Mouse (Mus musculus) intestine, embryonic 16.5 days (tissue): ENCODE results near the gene Ckap5. TPM values are rescaled to one million over a fixed set of nuclear protein-coding genes. Genes with fewer than 3 reads are reported as not detected.
"Not testable (repeated sequence)": the region's sequence is repeated elsewhere in the genome, so short reads cannot be mapped to it uniquely, and the experiment has no call there.

ENCODE experiments used
- ATAC-seq: fragments of 200-750 bp; cut with Nextera tagmentation; 2 replicates; pipeline ENCODE4 v1.8.0; 2017; ENCODE audit warnings: moderate TSS enrichment, moderate library complexity
- H3K27ac ChIP-seq: fragments of 300-500 bp; sonication (generic); 2 replicates; pipeline ENCODE4 v1.5.1; 2014; ENCODE audit warnings: mild to moderate bottlenecking, low read length
- H3K27me3 ChIP-seq: fragments of 300-500 bp; sonication (generic); replicated peaks from 2 replicates; pipeline ENCODE4 v1.6.1; 2014; ENCODE audit warnings: low read length, control low read depth, mixed read lengths; ENCODE audit not compliant: control insufficient read depth, insufficient read depth
- H3K36me3 ChIP-seq: fragments of 300-500 bp; sonication (generic); 2 replicates; pipeline ENCODE4 v1.6.1; 2014; ENCODE audit warnings: low read length, control low read depth; ENCODE audit not compliant: control insufficient read depth, insufficient read depth
- H3K4me1 ChIP-seq: fragments of 300-500 bp; sonication (generic); 2 replicates; pipeline ENCODE4 v1.6.1; 2014; ENCODE audit warnings: low read length, control low read depth, mixed read lengths; ENCODE audit not compliant: control insufficient read depth, insufficient read depth
- H3K4me2 ChIP-seq: fragments of 300-500 bp; sonication (generic); 2 replicates; pipeline ENCODE4 v1.6.1; 2014; ENCODE audit warnings: low read depth, low read length, control low read depth
- H3K4me3 ChIP-seq: fragments of 300-500 bp; sonication (generic); 2 replicates; pipeline ENCODE4 v1.5.1; 2014; ENCODE audit warnings: mild to moderate bottlenecking, low read length
- H3K9ac ChIP-seq: fragments of 300-500 bp; sonication (generic); 2 replicates; pipeline ENCODE4 v1.6.1; 2014; ENCODE audit warnings: low read depth, low read length
- H3K9me3 ChIP-seq: fragments of 300-500 bp; sonication (generic); 2 replicates; pipeline ENCODE4 v1.6.1; 2016; ENCODE audit warnings: low read length, control low read depth; ENCODE audit not compliant: control insufficient read depth
- WGBS: fragments of 180-500 bp; shearing (Covaris S2); extraction: QIAGEN DNeasy Blood & Tissue Kit; methylation state at CpG from one replicate; pipeline ENCODE4 v1.1.7; 2014; 5-methylcytosine and 5-hydroxymethylcytosine counted together
- polyA plus RNA-seq: library from polyadenylated mRNA; unstranded; fragments of >200 nt; fragmentation: Nextera tagmentation; extraction: Ambion mirVana; gene quantifications from 2 replicates; pipeline ENCODE4 v1.2.1, GENCODE M21; 2015

Gene Ckap5
- polyA plus RNA-seq, result 40.0 and 48.2 TPM in 2 replicates

DNA sequence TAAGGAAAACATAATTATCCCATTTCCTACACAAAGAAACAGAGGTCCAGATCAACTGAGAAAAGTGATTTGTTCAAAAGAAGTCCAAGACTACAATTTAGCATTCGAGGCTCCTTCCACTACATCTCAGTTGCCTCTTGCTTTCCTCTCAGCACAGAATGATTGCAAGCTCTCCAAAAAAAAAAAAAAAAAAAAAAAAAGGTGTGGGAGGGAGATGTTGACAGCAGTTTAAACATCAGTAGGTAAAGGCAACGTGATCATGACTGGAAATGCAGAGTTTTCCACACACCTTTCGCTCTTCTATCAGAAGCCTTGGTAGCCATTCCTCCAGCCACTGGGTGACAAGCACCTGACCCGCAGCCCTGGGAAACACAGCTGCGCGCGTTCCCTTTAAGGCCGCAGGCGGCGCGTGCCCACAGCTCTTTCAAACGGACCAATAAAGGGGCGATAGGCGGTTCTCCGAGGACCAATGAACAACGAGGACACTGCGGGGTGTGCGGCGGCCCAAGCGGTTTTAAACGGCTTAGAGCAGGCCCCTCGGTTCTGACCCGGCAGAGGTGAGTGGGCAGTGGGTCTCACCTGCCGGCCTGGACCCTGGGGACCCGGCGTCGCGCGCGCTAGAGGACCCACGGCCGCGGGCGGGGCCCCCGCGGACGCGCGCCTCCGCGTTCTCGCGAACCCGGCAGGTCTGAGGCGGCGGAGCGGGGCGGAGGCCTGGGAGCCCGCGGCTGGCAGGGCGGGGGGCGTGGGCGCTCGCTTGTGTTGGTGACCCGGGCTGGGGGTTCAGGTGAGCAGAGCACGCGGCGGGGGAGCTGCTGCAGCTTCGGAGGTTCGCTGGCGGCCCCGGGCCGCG is at the start of gene Ckap5:
TSS of gene Ckap5 (plus strand) at position 469 of the 853 bp plus-strand sequence.
- Histone ChIP-seq H3K27me3 (no peaks in the 10 kb centered on the region), H3K9me3 (no peaks in the 10 kb centered on the region), H3K9ac (peak within 1 kb of the TSS; percentile 96), H3K4me1 (peaks cover 4% of the 10 kb centered on the region; the same call in 1 of the 2 replicates), H3K27ac (peak within 1 kb of the TSS; percentile 60), H3K36me3 (no peaks in the 10 kb centered on the region), H3K4me3 (peak within 1 kb of the TSS; percentile 90), H3K4me2 (peak within 1 kb of the TSS; percentile 75)
- peak; percentile 99 for ATAC-seq
- under 1% methylated on average over 52 of the region's 64 CpGs for WGBS

DNA sequence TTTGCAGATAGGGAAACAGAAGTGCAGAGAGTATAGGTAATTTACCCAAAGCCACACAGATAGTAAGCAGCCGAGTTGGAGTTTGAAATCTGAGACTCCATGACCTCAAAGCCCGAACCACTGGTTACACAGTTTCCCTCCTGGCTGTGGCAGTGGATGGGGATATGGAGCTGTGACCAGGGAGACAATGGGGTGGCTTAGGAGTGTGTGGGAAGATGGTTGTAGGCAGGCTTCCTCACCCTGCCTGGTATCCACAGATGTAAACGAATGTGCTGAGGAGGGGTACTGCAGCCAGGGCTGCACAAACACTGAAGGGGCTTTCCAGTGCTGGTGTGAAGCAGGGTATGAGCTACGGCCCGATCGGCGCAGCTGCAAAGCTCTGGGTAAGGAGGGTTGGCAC is 49.7 kb upstream of the Ckap5 start:
- H3K27me3 ChIP-seq, result no peaks in the 10 kb centered on the region
- H3K27ac ChIP-seq, result no peak overlapping the region
- no peak overlapping the region for H3K4me3 ChIP-seq
- no peak for ATAC-seq
- WGBS, result 68% methylated on average over 7 of the region's 7 CpGs
- H3K4me2 ChIP-seq, result no peak overlapping the region
- peaks cover 26% of the 10 kb centered on the region for H3K36me3 ChIP-seq
- H3K9me3 ChIP-seq, result no peaks in the 10 kb centered on the region
- H3K9ac ChIP-seq, result no peak overlapping the region
- H3K4me1 ChIP-seq, result peaks cover 26% of the 10 kb centered on the region

DNA sequence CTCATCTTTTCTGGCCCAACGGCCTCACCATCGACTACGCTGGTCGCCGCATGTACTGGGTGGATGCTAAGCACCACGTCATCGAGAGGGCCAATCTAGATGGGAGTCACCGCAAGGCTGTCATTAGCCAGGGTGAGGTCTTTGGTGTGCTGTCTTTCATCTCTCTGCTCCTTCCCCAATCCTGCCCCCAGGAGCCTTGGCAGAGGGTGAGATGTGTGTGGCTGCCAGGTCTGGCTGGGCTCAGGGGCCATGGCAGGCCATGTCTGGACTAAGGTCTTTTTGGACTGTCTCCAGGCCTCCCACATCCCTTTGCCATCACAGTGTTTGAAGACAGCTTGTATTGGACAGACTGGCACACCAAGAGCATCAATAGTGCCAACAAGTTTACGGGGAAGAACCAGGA is 46.2 kb upstream of the Ckap5 start:
- Histone ChIP-seq H3K4me3 (no peak overlapping the region), H3K9ac (no peak overlapping the region), H3K27me3 (no peaks in the 10 kb centered on the region), H3K36me3 (peaks cover 27% of the 10 kb centered on the region), H3K4me2 (no peak overlapping the region), H3K4me1 (peaks cover 12% of the 10 kb centered on the region), H3K27ac (no peak overlapping the region), H3K9me3 (no peaks in the 10 kb centered on the region)
- WGBS, result 97% methylated on average over 9 of the region's 9 CpGs
- 0 out of 2 replicates have a peak, but pooled peaks have one; percentile 21 for ATAC-seq

DNA sequence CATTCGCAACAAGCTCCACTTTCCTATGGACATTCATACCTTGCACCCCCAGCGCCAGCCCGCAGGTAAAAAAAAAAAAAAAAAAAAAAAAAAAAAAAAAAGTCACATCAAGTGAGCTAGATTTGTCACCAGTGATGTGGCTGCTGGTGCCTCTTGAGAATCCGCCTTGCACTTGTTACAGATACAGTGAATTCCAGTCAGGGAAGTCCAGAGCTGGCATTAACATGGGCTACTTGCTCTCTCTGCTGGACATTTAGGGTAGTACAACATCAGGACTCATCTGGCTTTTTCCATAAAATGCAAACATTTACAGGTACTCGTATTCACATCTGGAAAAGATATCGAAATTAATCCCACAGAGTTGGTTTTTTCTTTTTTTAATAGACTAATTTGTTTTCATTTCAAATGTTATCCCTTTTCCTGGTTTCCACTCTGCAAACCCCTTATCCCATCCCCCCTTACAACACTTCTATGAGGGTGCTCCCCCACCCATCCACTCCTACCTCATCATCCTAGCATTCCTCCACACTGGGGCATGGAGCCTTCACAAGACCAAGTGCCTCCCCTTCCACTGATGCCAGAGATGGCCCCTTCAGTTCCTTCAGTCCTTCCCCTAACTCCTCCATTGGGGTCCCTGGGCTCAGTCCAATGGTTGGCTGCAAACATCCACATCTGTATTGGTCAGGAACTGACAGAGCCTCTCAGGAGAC is 45.6 kb upstream of the Ckap5 start:
- Histone ChIP-seq H3K9ac (no peak overlapping the region), H3K9me3 (no peaks in the 10 kb centered on the region), H3K27ac (no peak overlapping the region), H3K4me2 (no peak overlapping the region), H3K4me1 (peaks cover 6% of the 10 kb centered on the region), H3K4me3 (no peak overlapping the region), H3K27me3 (no peaks in the 10 kb centered on the region), H3K36me3 (peaks cover 22% of the 10 kb centered on the region)
- ATAC-seq, result peak; percentile 40; the same call in 1 of the 2 replicates
- WGBS, result 58% methylated on average over 6 of the region's 6 CpGs

DNA sequence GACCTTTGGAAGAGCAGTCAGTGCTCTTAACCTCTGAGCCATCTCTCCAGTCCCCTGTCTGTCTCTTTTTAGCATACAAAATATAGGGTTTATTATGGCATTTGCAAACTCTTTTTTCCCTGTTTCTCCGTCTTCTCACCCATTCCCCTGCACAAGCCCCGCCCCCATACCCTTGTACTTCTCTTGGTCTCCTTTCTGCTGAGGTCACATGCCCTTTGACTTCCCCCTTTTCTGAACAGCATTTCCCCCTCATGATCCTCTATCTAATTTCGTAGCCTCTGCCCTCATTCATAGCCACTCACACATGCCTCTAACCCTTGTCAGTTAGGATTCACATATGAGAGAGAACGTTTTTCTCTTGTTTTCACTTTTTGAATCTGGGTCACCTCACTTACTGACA is 41.9 kb upstream of the Ckap5 start:
- Histone ChIP-seq H3K9ac (no peak overlapping the region), H3K27me3 (no peaks in the 10 kb centered on the region), H3K27ac (no peak overlapping the region), H3K9me3 (no peaks in the 10 kb centered on the region), H3K4me1 (no peaks in the 10 kb centered on the region), H3K4me3 (no peak overlapping the region), H3K36me3 (peaks cover 20% of the 10 kb centered on the region), H3K4me2 (no peak overlapping the region)
- WGBS, result 83% methylated on average over 4 of the region's 4 CpGs
- no peak for ATAC-seq

DNA sequence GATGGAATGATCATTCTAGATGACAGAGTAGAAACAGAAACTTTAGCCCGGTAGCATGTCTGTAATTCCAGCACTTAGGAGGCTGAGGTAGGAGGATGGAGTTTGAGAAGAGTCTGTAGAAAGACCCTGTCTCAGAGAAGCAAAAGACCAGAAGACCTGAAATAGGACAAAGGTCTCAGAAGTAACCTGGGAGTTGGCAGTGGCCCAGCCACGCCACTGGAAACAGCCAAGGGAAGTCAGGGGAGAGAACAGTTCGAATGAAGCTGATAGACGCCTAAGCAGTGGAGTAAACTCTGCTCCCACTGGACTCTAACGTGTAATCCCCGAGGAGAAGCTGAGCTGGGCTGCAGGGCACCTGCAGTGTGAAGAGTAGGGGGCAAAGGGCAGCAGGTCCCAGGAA is 41.3 kb upstream of the Ckap5 start:
- H3K4me1 ChIP-seq, result no peaks in the 10 kb centered on the region
- H3K27me3 ChIP-seq, result no peaks in the 10 kb centered on the region
- H3K36me3 ChIP-seq, result peaks cover 20% of the 10 kb centered on the region
- H3K4me2 ChIP-seq, result no peak overlapping the region
- H3K27ac ChIP-seq, result no peak overlapping the region
- no peaks in the 10 kb centered on the region for H3K9me3 ChIP-seq
- no peak overlapping the region for H3K9ac ChIP-seq
- H3K4me3 ChIP-seq, result no peak overlapping the region
- 73% methylated on average over 6 of the region's 6 CpGs for WGBS
- peak; percentile 38; the same call in 1 of the 2 replicates for ATAC-seq

DNA sequence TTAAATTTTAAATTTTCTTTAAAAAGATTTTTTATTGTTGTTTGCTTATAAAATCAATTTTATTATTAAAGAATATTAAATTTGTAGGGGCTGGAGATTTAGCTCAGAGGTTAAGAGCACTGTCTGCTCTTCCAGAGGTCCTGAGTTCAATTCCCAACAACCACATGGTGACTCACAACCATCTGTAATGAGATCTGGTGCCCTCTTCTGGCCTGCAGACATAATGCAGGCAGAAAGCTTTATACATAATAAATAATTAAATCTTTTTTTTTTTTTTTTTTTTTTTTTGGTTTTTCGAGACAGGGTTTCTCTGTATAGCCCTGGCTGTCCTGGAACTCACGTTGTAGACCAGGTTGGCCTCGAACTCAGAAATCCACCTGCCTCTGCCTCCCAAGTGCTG is 39.3 kb upstream of the Ckap5 start:
- 66% methylated on average over 2 of the region's 3 CpGs for WGBS
- H3K27ac ChIP-seq, H3K9ac ChIP-seq, H3K27me3 ChIP-seq, H3K4me2 ChIP-seq, ATAC-seq, H3K4me1 ChIP-seq, H3K9me3 ChIP-seq, H3K4me3 ChIP-seq: not testable (repeated sequence)
- H3K36me3 ChIP-seq, result peaks cover 13% of the 10 kb centered on the region

DNA sequence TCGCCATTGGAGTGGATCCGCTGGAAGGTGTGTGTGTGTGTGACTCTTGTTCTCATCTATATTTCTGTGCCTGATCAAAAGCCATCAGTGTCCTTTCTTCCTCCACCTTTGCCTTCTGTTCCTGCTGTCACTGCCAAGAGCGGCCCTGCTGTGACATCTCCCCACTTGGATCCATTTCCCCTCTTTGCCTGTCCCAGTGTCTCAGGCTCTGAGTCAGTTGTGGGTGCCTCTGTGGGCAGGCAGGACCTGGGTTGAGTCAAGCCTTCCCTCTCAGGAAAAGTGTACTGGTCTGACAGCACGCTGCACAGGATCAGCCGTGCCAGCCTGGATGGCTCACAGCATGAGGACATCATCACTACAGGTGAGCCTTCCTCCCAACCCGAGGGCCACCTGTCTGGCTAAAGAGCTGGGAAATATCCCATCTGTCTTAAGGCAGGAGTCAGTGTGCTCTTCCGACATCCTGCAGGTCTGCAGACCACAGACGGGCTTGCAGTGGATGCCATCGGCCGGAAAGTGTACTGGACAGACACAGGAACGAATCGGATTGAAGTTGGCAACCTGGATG is 34.4 kb upstream of the Ckap5 start:
- Histone ChIP-seq H3K4me3 (no peak overlapping the region), H3K9me3 (no peaks in the 10 kb centered on the region), H3K4me2 (no peak overlapping the region), H3K27me3 (no peaks in the 10 kb centered on the region), H3K4me1 (no peaks in the 10 kb centered on the region), H3K36me3 (peaks cover 14% of the 10 kb centered on the region), H3K9ac (no peak overlapping the region), H3K27ac (no peak overlapping the region)
- ATAC-seq, result no peak
- WGBS, result 95% methylated on average over 12 of the region's 12 CpGs

DNA sequence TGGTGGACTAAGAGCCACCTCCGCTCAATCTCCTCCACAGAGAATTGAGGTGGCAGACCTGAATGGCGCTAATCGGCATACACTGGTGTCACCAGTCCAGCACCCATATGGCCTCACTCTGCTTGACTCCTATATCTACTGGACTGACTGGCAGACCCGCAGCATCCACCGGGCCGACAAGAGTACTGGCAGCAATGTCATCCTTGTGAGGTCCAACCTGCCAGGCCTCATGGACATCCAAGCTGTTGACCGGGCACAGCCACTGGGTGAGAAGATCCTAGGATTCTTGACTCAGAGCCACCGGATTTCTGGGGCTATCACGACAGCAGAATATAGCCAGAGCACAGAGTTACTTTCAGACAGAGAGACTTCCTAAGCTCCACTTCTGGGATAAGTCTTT is 32.6 kb upstream of the Ckap5 start:
- Histone ChIP-seq H3K27me3 (no peaks in the 10 kb centered on the region), H3K4me2 (no peak overlapping the region), H3K27ac (no peak overlapping the region), H3K36me3 (peaks cover 18% of the 10 kb centered on the region), H3K4me3 (no peak overlapping the region), H3K9ac (no peak overlapping the region), H3K9me3 (no peaks in the 10 kb centered on the region), H3K4me1 (no peaks in the 10 kb centered on the region)
- no peak for ATAC-seq
- WGBS, result 94% methylated on average over 9 of the region's 9 CpGs
